Mouse (Mus musculus) Muller cell, postnatal 12 days (primary cell): ENCODE measurements at regions not wholly inside any gene's neighbourhood (a gene's known extent, or its start where the extent isn't known, plus 50 kb on each side); places are given as distances from the start of the nearest gene placed in this dataset.

Experiments used
- DNase-seq: peaks from one replicate; pipeline ENCODE4 v3.0.0-alpha.2; 2015; ENCODE audit errors: inconsistent ontology term

DNA sequence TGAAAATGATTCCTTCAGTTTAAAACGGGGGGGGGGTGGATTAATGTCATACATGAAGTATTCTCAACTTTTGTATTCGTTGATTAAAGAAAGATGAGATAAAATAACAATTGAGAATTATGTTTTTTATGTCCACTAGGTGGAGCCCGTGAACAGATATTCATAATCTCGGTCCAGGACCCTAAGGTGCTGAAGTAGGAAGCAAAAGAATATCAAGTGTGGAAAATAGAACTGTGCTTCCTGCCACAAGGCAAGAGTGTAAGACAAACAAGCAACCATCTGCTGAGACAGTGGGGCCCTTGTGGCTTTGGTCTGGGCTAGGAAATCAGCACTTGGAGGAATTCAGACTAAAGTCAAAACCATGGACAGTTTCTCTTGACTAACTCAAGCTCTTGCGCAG, 50.9 kb upstream of the Kap start:
- peak; percentile 32 for DNase-seq

DNA sequence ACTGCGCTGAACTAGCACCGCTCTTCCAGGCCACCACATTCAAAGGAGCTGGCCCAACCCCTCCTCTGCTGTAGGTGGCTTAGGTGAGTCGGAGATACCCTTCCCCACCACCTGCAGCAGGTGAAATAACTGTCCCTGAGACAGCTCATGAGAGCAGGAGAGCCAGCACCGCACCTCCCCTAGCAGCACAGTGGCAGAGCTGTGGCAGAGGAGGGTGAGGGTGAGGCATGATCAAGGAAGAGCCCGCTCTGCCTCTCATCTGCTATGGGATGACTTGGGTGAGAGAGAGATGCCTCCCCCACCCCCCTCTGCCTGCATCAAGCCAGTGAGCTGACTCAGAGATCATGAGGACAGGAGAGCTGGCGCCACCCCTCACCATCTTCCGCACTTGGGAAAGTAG, 81.1 kb upstream of the Kap start:
- no peak for DNase-seq

DNA sequence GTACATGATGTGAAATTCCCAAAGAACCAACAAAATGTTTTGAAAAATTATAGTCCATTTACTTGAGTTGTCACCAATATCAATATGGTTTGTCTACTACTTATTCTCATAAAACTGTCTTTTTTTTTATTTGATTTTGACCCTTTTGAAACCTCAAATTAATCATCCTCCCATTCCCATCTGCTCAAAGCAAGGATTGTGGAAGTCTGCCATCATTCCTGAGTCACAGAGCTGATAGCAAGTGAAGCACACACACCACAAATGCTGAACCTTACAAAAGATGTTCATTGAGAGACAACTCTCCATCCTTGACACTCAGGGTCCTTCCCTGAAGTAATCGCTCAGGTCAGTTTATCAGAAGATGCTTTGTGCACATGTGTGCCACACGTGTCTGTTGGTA, 82.1 kb upstream of the Kap start:
- DNase-seq = peak; percentile 59

DNA sequence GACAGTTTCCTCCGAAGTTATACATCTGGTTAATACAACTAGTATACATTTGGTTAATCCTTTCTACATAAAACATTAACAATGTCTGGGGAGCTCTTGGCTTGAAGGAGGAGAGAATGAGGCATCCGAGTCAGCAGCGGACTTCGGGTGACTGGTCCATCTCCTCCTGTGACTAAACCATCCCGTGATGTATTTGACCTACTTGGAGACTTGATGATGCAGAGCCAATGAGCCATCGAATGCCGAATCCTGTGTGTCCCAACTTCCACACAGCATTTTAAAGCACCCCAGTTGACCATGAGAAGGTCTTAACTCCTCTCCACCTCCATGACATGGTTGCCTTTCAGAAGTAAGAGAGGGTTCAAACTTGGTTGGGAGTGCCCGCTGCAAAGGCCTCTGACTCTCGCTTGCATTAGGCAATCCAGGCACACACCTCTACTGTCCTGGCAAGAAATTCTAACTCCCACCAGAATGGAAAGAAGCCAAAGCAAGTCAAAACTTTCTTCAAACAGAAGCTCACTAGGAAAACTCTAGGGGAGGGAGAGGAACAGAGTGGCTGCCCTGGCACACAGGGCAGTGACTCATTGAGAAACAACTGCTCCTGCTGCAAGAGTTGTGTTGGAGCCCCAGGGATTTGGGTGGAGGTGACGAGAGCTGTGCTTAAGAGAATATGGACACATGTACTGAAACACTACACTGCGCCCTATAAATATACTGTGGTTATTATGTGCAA, 75.4 kb upstream of the Etv6 start:
- peak; percentile 73 for DNase-seq

DNA sequence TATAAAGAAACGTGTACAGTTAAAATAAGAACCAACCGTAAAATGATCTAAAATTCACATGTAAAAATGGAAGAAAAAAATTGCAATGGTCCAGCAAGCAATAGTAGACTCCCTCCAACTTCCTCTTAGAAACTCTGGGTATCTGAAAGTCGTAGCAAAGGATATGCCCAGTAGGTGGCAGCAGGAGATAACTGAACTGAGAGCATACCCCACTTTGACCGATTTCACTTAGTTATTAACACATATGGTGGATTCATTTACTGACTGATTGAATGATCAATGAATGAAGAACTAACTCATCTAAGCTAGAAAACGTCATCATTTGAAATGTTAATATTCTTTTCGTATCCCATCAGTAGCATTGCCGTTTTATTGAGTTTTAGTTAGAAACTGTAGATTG, 74.8 kb upstream of the Etv6 start:
- peak; percentile 79 for DNase-seq

DNA sequence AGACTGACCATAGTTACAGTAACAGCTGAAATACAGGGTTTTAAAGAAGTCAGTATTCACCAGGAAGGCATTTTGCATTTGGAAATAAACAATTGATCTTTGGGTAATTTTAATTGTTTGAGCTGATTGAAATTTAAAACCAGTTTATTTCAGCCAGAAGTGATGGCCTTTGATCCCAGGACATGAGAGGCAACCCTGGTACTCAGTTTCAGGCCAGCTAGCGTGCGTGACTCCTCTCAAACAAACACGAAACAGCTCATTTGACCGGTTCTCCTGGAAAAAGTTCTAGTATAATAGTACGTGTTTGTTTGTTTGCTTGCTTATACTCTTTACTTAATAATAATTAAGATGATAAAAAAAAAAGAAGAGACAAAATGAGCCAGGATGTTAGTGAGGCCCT, 72.9 kb upstream of the Etv6 start:
- no peak for DNase-seq

DNA sequence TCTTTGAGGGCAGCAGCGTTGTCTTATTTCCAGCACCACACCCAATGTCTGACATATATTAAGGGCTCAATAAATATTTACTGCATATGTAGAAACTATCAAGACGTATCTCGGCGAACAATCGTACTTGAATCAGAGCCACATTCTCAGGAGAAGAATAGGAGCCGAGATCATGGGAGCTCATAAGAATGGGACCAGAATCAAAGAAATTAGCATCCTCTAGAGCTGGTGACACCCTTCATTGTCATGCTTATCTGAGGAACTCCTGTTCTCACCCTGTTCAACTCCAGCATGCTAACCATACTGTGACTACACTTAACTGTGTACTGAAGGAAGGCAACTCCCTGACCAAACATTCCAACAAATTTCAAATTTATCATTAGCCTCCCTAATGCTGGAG, 72.2 kb upstream of the Etv6 start:
- no peak for DNase-seq

DNA sequence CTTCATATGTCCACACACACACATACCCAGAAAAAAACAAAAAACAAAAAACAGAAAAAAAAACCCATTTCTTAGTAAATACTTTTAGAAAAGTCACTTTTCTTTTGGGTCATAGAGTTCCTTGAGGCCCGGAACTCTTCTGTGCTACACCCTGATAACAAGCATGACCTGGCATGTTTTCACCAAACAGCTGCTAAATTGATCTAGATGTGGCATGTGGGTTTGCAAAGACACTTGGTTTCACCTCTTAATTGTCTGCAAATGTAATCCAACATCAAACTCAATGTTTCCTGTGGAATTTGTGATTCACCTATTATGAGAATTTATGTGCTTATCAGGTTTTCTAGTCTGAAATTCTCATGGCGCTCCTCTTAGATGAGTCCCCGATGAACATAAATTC, 68.2 kb upstream of the Etv6 start:
- DNase-seq = no peak

DNA sequence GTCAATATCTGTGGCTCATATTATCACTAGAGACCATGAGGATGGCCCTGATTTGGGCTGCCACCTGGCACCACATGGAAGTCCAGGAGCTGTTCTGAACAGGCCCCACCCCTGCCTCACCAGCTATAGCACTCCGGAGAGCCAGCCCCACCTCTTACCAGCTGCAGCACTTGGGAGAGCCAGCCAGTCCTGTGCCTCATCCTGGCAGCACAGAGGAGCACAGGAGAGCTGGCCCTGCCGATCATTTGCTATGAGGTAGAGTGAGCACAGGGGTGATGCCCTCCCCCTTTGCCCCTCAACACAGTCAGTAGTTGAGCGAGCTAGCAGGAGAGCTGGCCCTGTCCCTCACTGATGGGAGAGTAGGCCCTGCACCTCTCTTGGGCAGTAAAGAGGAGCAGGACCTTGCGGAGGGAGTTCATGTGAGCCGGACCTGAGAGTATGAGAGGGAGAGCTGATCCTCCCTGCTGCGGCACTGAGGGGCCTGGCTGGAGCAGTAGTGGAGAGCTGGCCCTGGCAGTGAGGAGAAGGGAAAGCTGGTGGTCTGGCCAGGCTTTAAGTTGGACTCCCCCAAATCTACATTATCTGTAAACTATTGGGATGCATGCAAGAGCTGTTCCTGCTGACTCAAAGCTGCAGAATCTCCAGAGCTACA, 63.3 kb upstream of the Etv6 start:
- no peak for DNase-seq

DNA sequence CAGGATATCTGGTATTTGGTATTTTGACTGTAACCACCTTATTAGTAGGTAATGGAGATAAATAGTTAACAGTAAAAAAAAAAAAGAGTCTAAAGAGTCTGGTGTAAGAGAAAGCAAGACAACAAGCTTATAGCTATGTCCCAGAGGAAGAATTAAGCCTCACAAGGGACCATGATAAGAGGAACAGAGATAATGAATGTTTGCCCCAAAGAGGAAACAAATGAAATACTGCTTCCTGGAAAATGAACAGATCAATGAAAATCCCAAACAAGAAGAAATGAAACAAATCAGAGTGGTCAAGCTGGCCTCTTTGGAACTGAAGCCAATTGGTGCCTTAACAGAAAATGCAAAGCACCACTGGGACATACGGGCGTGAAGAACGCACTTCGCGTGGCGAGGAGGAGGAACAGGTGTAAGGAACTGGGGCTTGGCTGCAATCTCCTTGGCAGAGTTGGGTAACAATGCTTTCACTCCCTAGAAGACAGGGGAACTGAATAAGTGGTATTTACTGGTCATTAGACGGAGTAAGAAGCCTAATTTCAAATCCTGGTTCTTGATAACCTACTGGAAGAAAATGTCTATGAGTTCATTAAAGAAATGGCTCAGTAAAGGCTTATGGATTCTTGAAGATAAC, 62.2 kb upstream of the Etv6 start:
- no peak for DNase-seq

DNA sequence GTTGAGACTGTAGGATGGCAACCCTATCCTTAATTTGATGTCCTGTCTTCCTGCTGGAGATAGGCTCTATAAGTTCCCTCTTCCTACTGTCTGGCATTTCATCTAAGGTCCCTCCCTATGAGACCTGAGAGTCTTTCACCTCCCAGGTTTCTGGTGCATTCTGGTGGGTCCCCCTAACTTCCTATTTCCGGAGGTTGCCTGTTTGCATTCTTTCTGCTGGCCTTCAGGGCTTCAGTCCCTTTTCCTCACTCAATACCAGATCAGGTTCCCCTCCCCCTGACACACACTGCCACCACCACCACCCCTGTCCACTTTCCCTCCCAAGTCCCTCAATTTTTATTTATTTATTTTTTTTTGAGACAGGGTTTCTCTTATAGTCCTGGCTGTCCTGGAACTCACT, 59.5 kb upstream of the Etv6 start:
- no peak for DNase-seq

DNA sequence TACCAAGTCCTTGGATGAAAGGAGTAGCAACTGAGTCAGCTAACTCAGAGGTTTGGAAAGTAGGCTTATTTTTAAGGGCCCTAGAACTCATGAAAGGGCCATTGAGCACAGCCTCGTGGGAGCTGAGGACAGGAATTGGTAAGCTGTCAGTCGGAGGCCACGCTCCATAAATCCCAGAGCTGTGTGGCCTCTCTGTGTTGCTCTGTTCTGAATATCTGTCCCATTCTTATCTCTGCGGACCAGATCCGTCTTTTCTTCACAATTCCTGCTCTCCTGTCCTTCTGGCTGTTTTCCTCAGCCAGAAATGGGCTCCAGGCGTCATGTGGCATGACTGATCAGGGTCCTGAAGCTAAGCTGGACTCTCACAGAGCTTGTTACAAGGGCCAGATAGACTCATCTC, 58.6 kb upstream of the Etv6 start:
- DNase-seq = no peak

DNA sequence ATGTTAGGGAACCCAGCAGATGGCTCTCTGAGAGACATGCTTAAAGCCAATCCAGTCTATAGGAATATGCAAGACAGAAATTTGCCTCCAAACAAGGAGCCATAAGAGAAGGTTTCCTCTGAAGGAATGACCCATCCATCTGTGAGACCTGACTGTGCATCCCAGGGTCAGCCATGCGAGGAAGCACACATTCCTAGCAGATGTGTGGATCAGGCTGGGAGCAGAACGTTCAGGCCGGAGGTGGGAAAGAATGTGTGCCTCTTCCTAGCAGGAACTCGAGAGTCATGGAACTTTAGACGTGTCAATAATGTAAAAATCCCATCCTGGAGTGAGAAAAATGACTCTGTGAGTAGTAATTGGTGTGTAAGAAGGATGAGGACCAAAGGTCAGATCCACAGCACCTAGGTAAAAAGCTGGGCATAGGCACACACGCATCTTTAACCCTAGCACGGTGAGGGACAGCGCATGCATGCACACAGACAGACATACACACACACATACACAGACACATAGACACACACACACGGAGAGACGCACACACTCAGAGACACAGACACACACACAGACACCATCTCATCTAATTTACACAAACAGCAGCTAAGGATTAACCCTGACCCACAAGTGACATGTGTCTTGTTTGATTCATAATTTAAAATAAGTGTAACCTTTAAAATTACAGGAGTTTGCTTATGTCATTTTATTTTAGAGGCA, 51.5 kb upstream of the Etv6 start:
- peak; percentile 26 for DNase-seq

DNA sequence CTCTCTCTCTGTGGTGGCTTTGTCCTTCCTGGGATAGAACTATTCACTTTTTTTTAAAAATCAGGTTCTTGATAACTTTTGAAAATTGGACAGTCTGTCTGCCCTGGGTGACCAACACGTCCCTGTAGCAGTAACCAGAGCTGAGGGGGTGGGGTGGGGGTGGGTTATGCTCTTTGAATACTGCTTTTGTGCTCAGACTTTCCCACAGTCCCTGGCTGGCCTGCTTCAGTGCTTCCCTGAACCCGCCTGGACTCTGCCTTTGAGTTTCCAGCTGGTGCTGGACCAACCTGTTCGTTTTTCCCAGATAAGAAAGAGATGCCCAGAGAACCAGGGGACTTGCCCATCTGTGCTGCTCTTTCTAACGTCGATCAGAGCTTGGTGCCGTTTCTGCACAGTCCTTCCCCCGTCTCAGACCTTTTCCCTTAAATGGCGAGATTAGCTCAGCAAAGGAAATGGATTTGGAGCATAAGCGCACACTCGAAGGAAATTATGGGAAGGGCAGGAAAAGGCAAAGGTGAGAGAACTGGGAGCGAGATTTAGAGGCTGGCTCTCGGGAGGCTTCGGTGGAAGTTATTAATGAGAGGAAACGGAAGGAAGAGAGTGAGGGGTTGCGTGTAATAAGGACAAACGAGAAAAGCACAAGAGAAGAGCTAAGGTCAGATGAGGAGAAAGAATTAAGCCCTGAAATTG, 50.7 kb upstream of the Etv6 start:
- DNase-seq = peak; percentile 32
